Mouse (Mus musculus) spleen, adult 2 months (tissue): ENCODE measurements around the gene Lcn6. TPM values are rescaled to one million over a fixed set of nuclear protein-coding genes. Genes with fewer than 3 reads are reported as not detected.
A peak's percentile ranks its signal among the peaks of the same experiment; 100 is the strongest.
"Not testable (repeated sequence)": the region's sequence is repeated elsewhere in the genome, so short reads cannot be mapped to it uniquely, and the experiment has no call there.

Experiments
- DNase-seq, 2 experiments: peaks; one replicate each; pipeline versions ENCODE4 v3.0.0 to v3.0.0-alpha.2; 2012 to 2021; ENCODE audit warnings: low spot score in 2 of 2, low read depth in 1 of 2
- H3K27ac ChIP-seq: fragments of 200-500 bp; 2 replicates; pipeline ENCODE4 v1.5.1; 2012; ENCODE audit warnings: low read length, inconsistent platforms; ENCODE audit not compliant: insufficient read depth
- H3K27me3 ChIP-seq: fragments of 200-500 bp; 2 replicates; pipeline ENCODE4 v1.6.1; 2012; ENCODE audit warnings: mild to moderate bottlenecking, moderate library complexity, low read length, inconsistent platforms; ENCODE audit not compliant: control insufficient read depth, insufficient read depth
- H3K36me3 ChIP-seq: fragments of 200-500 bp; 2 replicates; pipeline ENCODE4 v1.6.1; 2012; ENCODE audit warnings: mild to moderate bottlenecking, low read length, inconsistent platforms; ENCODE audit not compliant: control insufficient read depth, insufficient read depth
- H3K4me1 ChIP-seq: fragments of 200-500 bp; 2 replicates; pipeline ENCODE4 v1.6.1; 2011; ENCODE audit warnings: inconsistent platforms; ENCODE audit not compliant: control insufficient read depth, insufficient read depth, insufficient read length
- H3K4me3 ChIP-seq: fragments of 200-500 bp; 2 replicates; pipeline ENCODE4 v1.5.1; 2011; ENCODE audit warnings: mild to moderate bottlenecking, inconsistent platforms; ENCODE audit not compliant: insufficient read depth, insufficient read length; ENCODE audit errors: extremely low read depth
- CTCF ChIP-seq: fragments of 200-500 bp; IDR thresholded peaks from 2 replicates; pipeline ENCODE4 v1.5.1; 2011; ENCODE audit warnings: mild to moderate bottlenecking, inconsistent platforms; ENCODE audit not compliant: insufficient read depth, insufficient read length, insufficient replicate concordance; ENCODE audit errors: extremely low read depth
- POLR2A ChIP-seq: fragments of 200-500 bp; IDR thresholded peaks from 2 replicates; pipeline ENCODE4 v1.6.1; 2011; ENCODE audit warnings: low read depth, low read length, inconsistent platforms
- WGBS: fragments of 180-500 bp; shearing (Covaris S2); methylation state at CpG from one replicate; pipeline ENCODE4 v1.1.7; 2018; 5-methylcytosine and 5-hydroxymethylcytosine counted together
- polyA plus RNA-seq: library from polyadenylated mRNA; depleted of rRNA; stranded (reverse); fragments of >200 nt; gene quantifications from 2 replicates; pipeline ENCODE4 v1.2.3, GENCODE M21; 2012

Gene Lcn6
- polyA plus RNA-seq, 1 experiment, result not detected

GRCm38 (mm10) chr2:25666516-25666915, 10.1 kb upstream of the Lcn6 start:
- H3K4me3 ChIP-seq, result no peak overlapping the region
- WGBS, result 68% methylated on average over 1 of the region's 1 CpGs
- no peak for TF ChIP-seq POLR2A
- no peak for TF ChIP-seq CTCF
- H3K4me1 ChIP-seq, result no peaks in the 10 kb centered on the region
- no peaks in the 10 kb centered on the region for H3K27me3 ChIP-seq
- H3K36me3 ChIP-seq, result no peaks in the 10 kb centered on the region
- DNase-seq, result no peak
- no peak overlapping the region for H3K27ac ChIP-seq

GRCm38 (mm10) chr2:25679559-25679958, 3.0 kb downstream of the Lcn6 start:
- 26% methylated on average over 6 of the region's 6 CpGs for WGBS
- DNase-seq, result no peak

GRCm38 (mm10) chr2:25682426-25682825, 5.8 kb downstream of the Lcn6 start, which contains the start of gene Lcn10:
Lcn10 (plus strand) TSS chr2:25682726.
- no peak within 1 kb of the TSS for H3K27ac ChIP-seq
- TF ChIP-seq CTCF, result no peak
- TF ChIP-seq POLR2A, result no peak
- no peaks in the 10 kb centered on the region for H3K4me1 ChIP-seq
- H3K36me3 ChIP-seq, result no peaks in the 10 kb centered on the region
- WGBS, result 61% methylated on average over 2 of the region's 2 CpGs
- H3K4me3 ChIP-seq, result no peak within 1 kb of the TSS
- H3K27me3 ChIP-seq, result no peaks in the 10 kb centered on the region
- DNase-seq, result no peak

More at GRCm38 (mm10) chr2:25679559-25679958, 3.0 kb downstream of the Lcn6 start:
- TF ChIP-seq POLR2A, result no peak
- TF ChIP-seq CTCF, result no peak
- no peak overlapping the region for H3K4me3 ChIP-seq
- no peaks in the 10 kb centered on the region for H3K27me3 ChIP-seq
- no peaks in the 10 kb centered on the region for H3K4me1 ChIP-seq
- H3K27ac ChIP-seq, result no peak overlapping the region
- H3K36me3 ChIP-seq, result no peaks in the 10 kb centered on the region

- H3K27me3 ChIP-seq, result no peaks in the 10 kb centered on the region
- WGBS, result 69% methylated on average over 4 of the region's 4 CpGs
- H3K36me3 ChIP-seq, result no peaks in the 10 kb centered on the region
- TF ChIP-seq POLR2A, result no peak
- no peak for TF ChIP-seq CTCF
- H3K4me1 ChIP-seq, result no peaks in the 10 kb centered on the region
- H3K27ac ChIP-seq, result no peak overlapping the region
- DNase-seq, result no peak
- H3K4me3 ChIP-seq, result no peak overlapping the region
These were observed 10.4 kb downstream of the Lcn6 start for GRCm38 (mm10) chr2:25686941-25687340.

GRCm38 (mm10) chr2:25694605-25695004, 18.0 kb downstream of the Lcn6 start:
- no peak overlapping the region for H3K4me3 ChIP-seq
- H3K27me3 ChIP-seq, result no peaks in the 10 kb centered on the region
- no peak overlapping the region for H3K27ac ChIP-seq
- no peak for TF ChIP-seq POLR2A
- TF ChIP-seq CTCF, result peak; percentile 58; the same call in 1 of the 2 replicates
- peak; percentile 21 to 57 for DNase-seq
- no peaks in the 10 kb centered on the region for H3K4me1 ChIP-seq
- no peaks in the 10 kb centered on the region for H3K36me3 ChIP-seq

GRCm38 (mm10) chr2:25696951-25697350, 20.4 kb downstream of the Lcn6 start:
- no peak for TF ChIP-seq POLR2A
- TF ChIP-seq CTCF, result no peak
- no peak for DNase-seq
- Histone ChIP-seq H3K4me3 (no peak overlapping the region), H3K4me1 (no peaks in the 10 kb centered on the region), H3K36me3 (no peaks in the 10 kb centered on the region), H3K27ac (no peak overlapping the region), H3K27me3 (no peaks in the 10 kb centered on the region)
- 65% methylated on average over 4 of the region's 4 CpGs for whole genome bisulfite sequencing

GRCm38 (mm10) chr2:25698696-25699095, 22.1 kb downstream of the Lcn6 start:
- Histone ChIP-seq H3K27ac (no peak overlapping the region), H3K36me3 (no peaks in the 10 kb centered on the region), H3K27me3 (no peaks in the 10 kb centered on the region), H3K4me3 (no peak overlapping the region), H3K4me1 (no peaks in the 10 kb centered on the region)
- 91% methylated on average over 2 of the region's 2 CpGs for WGBS
- TF ChIP-seq CTCF (no peak), POLR2A (no peak)
- no peak for DNase-seq

GRCm38 (mm10) chr2:25699743-25700142, 23.2 kb downstream of the Lcn6 start, which contains the start of gene Obp2a:
Obp2a (plus strand) TSS chr2:25700043.
- H3K36me3 ChIP-seq, DNase-seq, H3K27ac ChIP-seq, H3K27me3 ChIP-seq, H3K4me3 ChIP-seq, H3K4me1 ChIP-seq: not testable (repeated sequence)
- WGBS, result 80% methylated on average over 3 of the region's 3 CpGs
